Mouse (Mus musculus): ENCODE results near the gene Rhbg. TPM values are rescaled to one million over a fixed set of nuclear protein-coding genes. Genes with fewer than 3 reads are reported as not detected.
A peak's percentile ranks its signal among the peaks of the same experiment; 100 is the strongest.
"Not testable (repeated sequence)": the region's sequence is repeated elsewhere in the genome, so short reads cannot be mapped to it uniquely, and the experiment has no call there.

Rhbg gene
- total RNA-seq (2021), result under 1 TPM in 1 of 2 experiments, not detected in 1; 0.64 TPM
- long read RNA-seq, experiment 1, result 0 reads
- long read RNA-seq, experiment 2, result 0 reads

DNA sequence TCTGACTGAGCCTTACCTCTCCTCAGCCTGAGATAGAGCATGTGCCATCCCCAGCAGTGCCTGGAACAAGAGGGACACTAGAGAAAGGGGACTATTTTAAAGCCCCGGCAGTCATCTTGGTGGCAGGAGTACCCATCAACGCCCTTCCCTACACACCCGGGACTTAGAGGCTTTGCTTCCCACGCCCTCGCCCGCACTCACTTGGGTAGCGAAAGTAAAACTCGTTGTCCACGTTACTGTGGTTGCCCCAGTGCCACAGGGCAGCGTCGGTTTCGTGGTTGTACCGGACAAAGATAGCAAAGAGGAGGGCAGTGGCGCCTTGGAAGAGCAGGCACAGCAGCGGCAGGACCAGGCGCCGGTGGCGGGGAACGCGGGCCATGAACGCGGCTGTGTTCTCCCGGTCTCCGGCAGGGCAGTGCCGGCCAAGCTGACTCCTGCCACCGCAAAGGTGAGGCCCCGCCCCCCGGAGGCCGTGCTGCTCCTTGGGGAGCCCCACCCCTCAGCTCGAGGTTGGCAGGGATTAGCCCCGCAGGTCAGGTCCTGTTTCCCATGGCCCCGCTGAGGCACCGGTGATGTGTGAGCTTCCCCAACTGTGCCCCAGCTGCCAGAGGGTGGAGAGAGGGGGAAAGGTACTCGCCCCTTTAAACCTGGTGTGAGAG lies at the start of gene Rhbg:
Gene Rhbg, minus strand, starts transcription at position 442 of the 659 bp plus-strand sequence.
- DNase-seq, result peak; percentile 14 to 22

DNA sequence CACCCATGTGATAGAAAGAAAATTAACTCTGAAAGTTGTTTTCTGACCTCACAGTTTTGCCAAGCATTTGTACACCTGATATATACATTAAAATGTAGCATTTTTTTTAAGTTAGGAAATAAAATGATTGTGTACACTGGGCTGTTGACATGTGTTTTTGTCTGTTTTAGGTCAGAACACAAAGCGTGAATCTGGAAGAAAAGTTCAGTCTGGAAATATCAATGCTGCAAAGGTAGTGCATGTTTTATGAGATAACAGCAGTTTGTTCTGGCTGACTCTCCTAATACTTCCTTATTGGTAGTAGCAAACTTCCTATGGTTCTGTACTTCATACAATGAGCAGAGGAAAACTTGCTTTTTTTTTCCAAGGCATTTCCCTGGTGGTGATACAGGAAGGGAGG lies 44.7 kb upstream of the Rhbg start:
- DNase-seq, result no peak

- peak in 1 of 2 experiments; percentile 20 for DNase-seq
Observed at GRCm38 (mm10) chr3:88297321-88297851, 42.9 kb upstream of the Rhbg start.

DNA sequence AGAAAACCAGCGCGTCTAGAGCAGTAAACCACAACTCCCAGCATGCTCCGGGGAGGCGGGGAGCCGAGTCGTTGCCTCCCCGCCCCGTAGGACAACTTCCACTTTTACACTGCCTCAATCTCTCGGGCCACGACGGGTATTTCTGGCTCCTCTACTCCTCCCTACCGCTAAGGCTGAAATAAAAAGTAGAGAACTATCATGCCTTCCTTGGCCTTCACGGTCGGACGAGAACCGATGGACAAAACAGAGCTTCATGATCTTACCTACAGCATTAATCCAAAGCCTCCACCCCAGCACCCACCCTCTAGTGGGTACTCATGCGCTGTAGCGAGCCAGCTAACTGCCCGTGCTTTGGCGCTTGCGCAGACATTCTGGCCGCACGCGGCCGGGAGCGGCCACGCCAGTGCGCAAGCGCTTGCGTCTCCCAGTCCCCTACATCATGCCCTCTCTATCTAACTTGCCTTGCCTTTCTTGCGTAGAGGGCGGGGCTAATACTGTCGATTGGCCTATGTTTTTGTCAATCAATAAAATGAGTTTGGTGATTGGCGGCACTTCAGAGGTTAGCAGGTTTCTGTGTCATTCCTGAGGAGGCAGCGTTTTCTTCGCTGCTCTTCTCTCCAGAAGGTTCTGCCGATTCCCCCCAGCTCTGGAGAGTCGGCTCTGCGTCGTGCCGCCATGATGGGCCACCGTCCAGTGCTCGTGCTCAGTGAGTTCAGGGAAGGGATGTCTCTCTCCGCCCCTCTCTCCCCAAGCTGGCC lies 42.2 kb upstream of the Rhbg start, which contains the start of the genes Tsacc and Cct3:
Gene Tsacc, minus strand, starts transcription at position 439 of the 758 bp plus-strand sequence.
Gene Cct3, plus strand, starts transcription at position 556 of the 758 bp plus-strand sequence.
- peak; percentile 97 to 99 for DNase-seq

- no peak for DNase-seq
Observed at GRCm38 (mm10) chr3:88296110-88296560, 41.6 kb upstream of the Rhbg start.

GRCm38 (mm10) chr3:88295272-88295671 lies 40.8 kb upstream of the Rhbg start:
- not testable (repeated sequence) for DNase-seq

DNA sequence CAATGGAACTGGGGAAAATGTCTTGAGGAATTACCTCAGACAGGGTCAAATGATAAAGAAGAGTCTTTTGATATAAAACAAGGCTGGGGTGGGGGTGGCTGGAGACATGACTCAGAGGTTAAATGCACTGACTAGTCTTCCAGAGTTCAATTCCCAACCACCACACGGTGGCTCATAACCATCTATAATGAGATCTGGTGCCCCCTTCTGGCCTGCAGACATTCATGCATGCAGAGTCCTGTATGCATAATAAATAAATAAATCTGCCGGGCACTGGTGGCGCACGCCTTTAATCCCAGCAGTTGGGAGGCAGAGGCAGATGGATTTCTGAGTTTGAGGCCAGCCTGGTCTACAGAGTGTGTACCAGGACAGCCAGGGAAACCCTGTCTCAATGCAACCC lies 37.5 kb upstream of the Rhbg start:
- DNase-seq, result peak in 1 of 2 experiments; percentile 17

DNA sequence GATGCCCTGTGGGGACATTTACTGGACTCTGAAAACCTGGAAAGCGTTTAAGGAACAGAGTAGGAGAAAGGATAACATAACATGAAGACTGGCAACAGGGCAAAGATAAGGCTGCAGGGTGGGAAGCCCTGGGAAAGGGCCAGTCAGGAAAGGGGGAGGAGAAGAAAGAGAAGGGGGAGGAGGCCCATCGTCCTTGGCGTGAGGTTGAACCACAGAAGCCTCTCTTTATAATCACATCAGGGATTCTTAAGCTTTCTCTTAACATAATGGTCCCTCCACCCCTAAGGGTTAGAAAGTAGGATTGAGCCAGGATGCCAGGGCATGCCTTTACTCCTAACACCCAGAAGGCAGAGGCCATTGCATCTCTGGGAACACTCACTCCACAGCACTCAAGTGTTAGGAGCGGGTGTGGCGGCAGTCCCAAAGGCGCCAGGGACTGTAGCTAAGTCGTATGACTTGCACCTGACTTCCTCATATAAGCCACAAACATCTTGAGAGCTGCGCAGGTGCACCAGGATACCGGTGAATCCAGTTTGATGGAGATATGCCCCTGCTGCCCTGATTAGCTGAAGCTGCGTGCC lies 33.7 kb upstream of the Rhbg start:
- DNase-seq, result not testable (repeated sequence)

GRCm38 (mm10) chr3:88287110-88287509 lies 32.6 kb upstream of the Rhbg start, which contains the start of gene Gm38392:
Gene Gm38392, minus strand, starts transcription at chr3:88287210.
- DNase-seq, result no peak

- DNase-seq, result not testable (repeated sequence)
Observed at GRCm38 (mm10) chr3:88285565-88285895, 31.0 kb upstream of the Rhbg start.

- not testable (repeated sequence) for DNase-seq
Observed at GRCm38 (mm10) chr3:88284815-88285564, 30.5 kb upstream of the Rhbg start.

DNA sequence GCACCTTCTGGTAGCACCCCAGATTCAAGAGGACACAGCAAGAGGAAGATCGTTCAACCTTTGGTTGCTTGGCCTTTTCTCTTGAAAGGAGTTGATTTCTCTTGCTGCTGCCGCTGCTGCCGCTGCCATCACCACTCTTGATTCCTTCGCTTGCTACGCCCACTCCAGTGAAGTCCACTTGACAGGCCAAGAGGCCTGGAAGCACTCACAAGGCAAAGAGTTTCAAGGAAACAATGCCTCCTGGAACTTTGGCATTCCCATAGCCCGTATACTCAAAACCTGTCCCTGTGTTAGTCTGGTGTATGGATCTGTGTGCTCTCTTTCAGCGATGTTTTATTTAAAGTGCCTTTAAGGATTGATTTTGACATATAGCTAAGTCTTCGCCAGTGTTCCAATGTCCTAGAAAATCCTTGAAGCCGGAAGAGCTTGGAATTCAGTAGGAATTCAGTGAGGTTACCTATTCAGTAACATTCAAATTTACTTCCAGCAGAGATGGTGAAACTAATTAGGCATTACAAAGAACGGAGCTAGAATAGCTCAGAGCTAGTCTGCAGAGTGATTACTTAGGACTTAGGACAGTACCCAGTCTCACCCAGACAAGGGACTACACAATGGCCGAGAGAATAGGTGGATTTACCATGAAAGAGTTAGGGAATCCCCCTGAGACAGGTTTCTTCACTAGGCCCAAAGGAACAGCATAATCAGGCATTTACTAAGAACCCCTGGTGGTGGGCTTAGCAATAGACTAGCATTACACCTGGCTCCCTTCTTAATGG lies 26.8 kb upstream of the Rhbg start:
- DNase-seq, result not testable (repeated sequence)

DNA sequence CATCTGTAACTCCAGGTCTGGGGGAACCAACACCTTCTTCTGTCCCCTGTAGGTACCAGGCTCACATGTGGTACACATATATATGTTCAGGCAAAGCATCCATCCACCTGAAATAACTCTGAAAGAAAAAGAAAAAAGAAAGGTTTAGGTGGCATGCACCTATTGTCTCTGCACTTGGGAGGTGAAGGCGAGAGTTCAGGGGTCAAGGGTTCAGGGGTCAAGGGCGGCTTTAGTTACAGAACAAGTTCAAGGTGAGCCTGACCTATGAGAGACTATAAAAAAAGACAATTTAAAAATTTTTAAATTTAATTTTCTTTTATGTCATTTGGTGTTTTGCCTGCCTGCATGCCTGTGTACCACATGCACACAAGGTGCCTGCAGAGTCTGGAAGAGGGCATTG lies 25.5 kb upstream of the Rhbg start:
- DNase-seq, result no peak

GRCm38 (mm10) chr3:88276529-88277143 lies 22.1 kb upstream of the Rhbg start:
- peak in 1 of 2 experiments; percentile 23 for DNase-seq

GRCm38 (mm10) chr3:88276121-88276520 lies 21.6 kb upstream of the Rhbg start:
- DNase-seq, result no peak

GRCm38 (mm10) chr3:88274002-88274401 lies 19.5 kb upstream of the Rhbg start:
- DNase-seq, result no peak

GRCm38 (mm10) chr3:88271859-88272258 lies 17.4 kb upstream of the Rhbg start:
- DNase-seq, result no peak

DNA sequence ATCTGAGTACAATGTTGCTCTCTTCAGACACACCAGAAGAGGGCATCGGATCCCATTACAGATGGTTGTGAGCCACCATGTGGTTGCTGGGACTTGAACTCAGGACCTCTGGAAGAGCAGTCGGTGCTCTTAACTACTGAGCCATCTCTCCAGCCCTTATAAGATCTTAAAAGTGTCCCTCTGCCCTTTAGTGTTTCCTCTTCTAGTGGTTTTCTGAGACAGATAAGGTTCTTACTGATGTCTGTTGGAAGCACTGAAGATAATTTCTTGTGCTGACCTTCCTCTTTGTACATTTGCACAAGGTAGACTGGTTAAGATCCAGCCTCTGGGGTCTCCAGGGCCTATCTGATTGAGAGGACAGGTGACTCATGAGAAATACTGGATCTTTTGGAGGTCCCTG lies 16.8 kb upstream of the Rhbg start:
- DNase-seq, result not testable (repeated sequence)

DNA sequence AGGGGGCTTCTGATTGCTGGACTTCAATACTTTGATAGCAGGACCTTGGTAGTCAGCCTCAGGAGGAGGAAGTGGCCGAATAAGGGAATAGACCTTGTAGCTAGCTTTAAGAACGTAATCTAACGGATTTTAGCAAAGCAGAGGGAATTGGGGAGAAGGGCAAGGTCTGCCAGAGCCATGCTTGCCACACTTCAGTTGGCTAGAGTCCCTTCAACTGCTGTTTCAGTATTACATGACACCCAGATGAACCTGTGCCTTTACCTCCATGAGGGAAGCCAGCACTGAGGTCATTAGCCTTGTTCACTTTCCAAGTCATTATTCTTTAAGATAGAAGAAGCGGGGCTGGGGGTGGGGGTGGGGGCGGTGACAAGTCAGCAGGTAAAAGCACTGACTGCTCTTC lies 14.5 kb upstream of the Rhbg start:
- no peak for DNase-seq

- not testable (repeated sequence) for DNase-seq
Observed at GRCm38 (mm10) chr3:88268014-88268413, 13.5 kb upstream of the Rhbg start.

DNA sequence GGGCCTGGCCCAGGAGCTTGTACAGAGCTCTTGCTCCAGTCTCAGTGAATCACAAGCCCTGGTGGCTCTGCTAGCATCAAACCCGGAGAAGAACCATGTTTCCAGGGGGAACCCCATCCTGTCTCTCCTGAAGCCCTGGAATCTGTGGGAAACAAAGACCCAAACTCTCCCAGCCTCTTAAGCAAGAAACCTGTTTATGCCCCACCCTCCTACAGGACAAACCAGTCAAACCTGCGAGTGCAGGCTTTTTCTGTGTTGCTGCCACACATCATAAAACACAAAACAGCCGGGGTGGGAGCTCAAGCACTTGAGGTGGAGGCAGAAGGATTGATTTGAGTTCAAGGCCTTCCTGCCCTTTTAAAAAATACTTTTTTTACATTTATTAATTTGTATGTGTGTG lies 7.8 kb upstream of the Rhbg start:
- DNase-seq, result no peak

Data from heart, adult 18-20 months (tissue).